In the genomic region with DNA sequence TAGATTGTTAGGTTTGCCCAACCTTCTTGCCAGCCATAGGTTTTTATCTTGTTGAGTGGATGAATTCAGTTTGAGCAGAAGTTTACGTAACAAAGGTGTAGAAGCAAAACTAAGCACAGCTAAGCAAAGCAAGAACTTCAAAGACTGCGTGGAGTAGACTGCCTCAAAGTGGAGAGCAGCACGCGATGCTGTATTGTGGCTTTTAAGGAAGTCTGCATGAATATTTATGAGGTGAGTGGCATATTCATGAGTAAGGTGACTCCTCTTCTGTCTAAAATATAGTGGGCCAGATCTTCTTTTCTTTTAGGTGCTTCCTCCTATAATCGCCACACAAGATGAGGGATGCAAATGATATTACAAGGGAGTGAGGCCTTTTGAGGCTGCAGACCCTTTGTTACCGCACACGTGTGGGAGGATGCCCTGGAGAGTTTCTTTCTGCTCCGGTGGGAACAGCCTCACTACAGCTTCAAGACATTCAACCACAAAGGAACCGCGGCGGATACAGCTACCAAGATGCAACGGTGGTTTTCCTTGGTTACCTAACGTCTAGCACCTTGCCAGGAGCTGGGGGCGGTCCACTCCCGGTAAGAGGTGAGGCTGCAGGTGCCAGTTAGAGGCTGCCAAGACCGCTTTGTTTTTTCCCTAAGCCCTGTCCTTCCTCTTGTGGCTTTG, we compare ENCODE assay signal across 9 mouse cellular contexts. TPM values are rescaled to one million over a fixed set of nuclear protein-coding genes. Genes with fewer than 3 reads are reported as not detected.
DNase-seq lines count a peak whose midpoint lies in the region; ATAC-seq and TF ChIP-seq lines count a peak whose summit lies in the region.
"Had no signal": no experiment of that assay in that cellular context is flagged by ENCODE, and none has a peak within 500 bp of the region (broad histone marks: within the 10 kb centered on the region; RNA-seq: fewer than 3 reads in every experiment).

No protein-coding gene starts in this region.

- H3K27me3 ChIP-seq in hindbrain, embryonic 16.5 days (replicated peaks; ENCODE audit: control insufficient read depth, insufficient read depth, low read length), result no peaks in the 10 kb centered on the region

- H3K27ac ChIP-seq in layer of hippocampus, adult 2 months, result no peak overlapping the region
- no peak overlapping the region for H3K27ac ChIP-seq in hindbrain, embryonic 16.5 days (ENCODE audit: low read depth, low read length)
- H3K27ac ChIP-seq: liver, embryonic 13.5 days had no signal

- no peaks in the 10 kb centered on the region for H3K9me3 ChIP-seq in hindbrain, embryonic 16.5 days (ENCODE audit: control insufficient read depth, low read length)
- H3K9me3 ChIP-seq: liver, embryonic 13.5 days had no signal

- no peaks in the 10 kb centered on the region for H3K36me3 ChIP-seq in hindbrain, embryonic 16.5 days (ENCODE audit: control insufficient read depth, insufficient read depth, low read length)
- H3K36me3 ChIP-seq: liver, embryonic 13.5 days had no signal

- peak; percentile 4 for DNase-seq in layer of hippocampus, adult 11-12 months (ENCODE audit: low spot score)
- no peak for DNase-seq in layer of hippocampus, adult 2 months (ENCODE audit: low spot score in 2 of 2)
- peak; percentile 52 for DNase-seq in embryo, embryonic 10.5 days (ENCODE audit: low spot score)
- peak; percentile 36 for DNase-seq in neural tube, embryonic 10.5 days (ENCODE audit: extremely low spot score, low spot score)
- no peak for DNase-seq in MN1 (ENCODE audit: low spot score)
- no peak for DNase-seq in kidney, postnatal 14 days
- DNase-seq in Muller cell, postnatal 12 days (ENCODE audit: inconsistent ontology term), result no peak
- DNase-seq: liver, embryonic 13.5 days had no signal

- peak overlapping the region; percentile 45 for H3K4me2 ChIP-seq in hindbrain, embryonic 16.5 days (ENCODE audit: low read length)
- H3K4me2 ChIP-seq: liver, embryonic 13.5 days had no signal

- ATAC-seq in hindbrain, embryonic 16.5 days, result peak; percentile 56

- H3K9ac ChIP-seq in hindbrain, embryonic 16.5 days (ENCODE audit: low read depth, low read length), result peak overlapping the region; percentile 24; the same call in 1 of the 2 replicates
- H3K9ac ChIP-seq: liver, embryonic 13.5 days had no signal

- no peak overlapping the region for H3K4me3 ChIP-seq in layer of hippocampus, adult 2 months
- H3K4me3 ChIP-seq in hindbrain, embryonic 16.5 days (ENCODE audit: low read length), result peak overlapping the region; percentile 14; the same call in 1 of the 2 replicates
- H3K4me3 ChIP-seq: liver, embryonic 13.5 days had no signal

- 3% methylated on average over 16 of the region's 16 CpGs for WGBS in hindbrain, embryonic 16.5 days

- no peak for TF ChIP-seq CTCF in layer of hippocampus, adult 2 months (conservative IDR thresholded peaks at IDR 0.05)

- peaks cover 3% of the 10 kb centered on the region for H3K4me1 ChIP-seq in hindbrain, embryonic 16.5 days (ENCODE audit: control insufficient read depth, insufficient read depth, low read depth, low read length)
- H3K4me1 ChIP-seq: liver, embryonic 13.5 days had no signal

RNA-seq across cellular contexts. Expression of a gene that starts 16.2 kb away (rescaled TPM):
- total RNA-seq in layer of hippocampus, adult 2 months (2021), result 10 to 100 TPM; 30.2 to 34.3 TPM
- polyA plus RNA-seq in hindbrain, embryonic 16.5 days (2015; fragmentation: Nextera tagmentation; extraction: Ambion mirVana), result 23.9 and 24.2 TPM in 2 replicates

Comparison
In these comparisons a context has a peak if more than half of its experiments do, and no peak if none do; other contexts are left out.
1. DNase-seq: peak in layer of hippocampus, adult 11-12 months (single experiment), embryo, embryonic 10.5 days (single experiment) and neural tube, embryonic 10.5 days (single experiment); none in layer of hippocampus, adult 2 months (0 of 2), MN1 (single experiment), kidney, postnatal 14 days (single experiment) and Muller cell, postnatal 12 days (single experiment).